Mouse (Mus musculus) heart, adult 8-10 months (tissue): Measurements from ENCODE around the gene Gtdc1. TPM values are rescaled to one million over a fixed set of nuclear protein-coding genes. Genes with fewer than 3 reads are reported as not detected.

Experiments used
- DNase-seq: peaks from one replicate; pipeline ENCODE4 v3.0.0; 2022; ENCODE audit warnings: low spot score
- total RNA-seq, 4 experiments: library from RNA; stranded (reverse); gene quantifications; 2 replicates each; pipeline ENCODE4 v1.2.4; 2022

The Gtdc1 gene
- total RNA-seq, 4 experiments from 2014 or later: 16.5 to 21.4 (median 18.4) TPM

- DNase-seq: no peak
These were observed 336.6 kb downstream of the Gtdc1 start for GRCm38 (mm10) chr2:44590881-44591280.

DNA sequence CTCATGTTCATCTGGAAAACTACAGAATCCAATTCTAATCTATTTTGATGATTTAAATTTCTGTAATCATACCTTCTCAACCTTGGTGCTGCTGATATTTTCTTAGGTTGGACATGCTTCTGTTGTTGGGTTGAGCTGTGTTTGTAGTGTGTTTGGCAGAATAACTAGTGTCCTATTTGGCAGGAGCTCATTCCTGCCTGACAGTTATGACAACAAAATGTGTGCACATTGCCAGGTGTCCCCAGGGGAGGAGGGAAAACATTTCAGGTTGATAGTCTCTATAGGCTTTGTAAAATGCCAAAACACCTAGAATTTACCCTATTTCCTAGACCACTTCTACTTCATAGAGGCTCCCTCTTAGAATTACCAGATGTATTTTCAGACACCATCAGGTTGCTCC is 343.4 kb downstream of the Gtdc1 start:
- DNase-seq: no peak

DNA sequence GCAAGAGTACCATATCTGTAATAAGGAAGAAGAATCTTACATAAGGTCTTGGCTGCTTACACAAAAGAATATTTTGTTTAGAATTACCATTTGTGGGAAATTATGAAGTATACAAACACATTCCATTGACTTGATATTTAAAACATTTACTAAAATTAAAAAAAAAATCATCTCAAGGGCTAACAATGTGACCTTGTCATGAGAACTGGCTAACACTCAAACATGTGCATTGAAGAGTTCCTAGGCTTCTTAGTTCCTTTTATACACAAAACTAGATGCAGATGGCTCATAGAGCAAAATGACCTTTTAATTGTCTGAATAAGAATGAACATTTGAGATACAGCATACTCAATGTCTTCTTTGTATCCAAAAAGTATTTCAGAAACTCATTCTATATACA is 344.0 kb downstream of the Gtdc1 start:
- DNase-seq: no peak

DNA sequence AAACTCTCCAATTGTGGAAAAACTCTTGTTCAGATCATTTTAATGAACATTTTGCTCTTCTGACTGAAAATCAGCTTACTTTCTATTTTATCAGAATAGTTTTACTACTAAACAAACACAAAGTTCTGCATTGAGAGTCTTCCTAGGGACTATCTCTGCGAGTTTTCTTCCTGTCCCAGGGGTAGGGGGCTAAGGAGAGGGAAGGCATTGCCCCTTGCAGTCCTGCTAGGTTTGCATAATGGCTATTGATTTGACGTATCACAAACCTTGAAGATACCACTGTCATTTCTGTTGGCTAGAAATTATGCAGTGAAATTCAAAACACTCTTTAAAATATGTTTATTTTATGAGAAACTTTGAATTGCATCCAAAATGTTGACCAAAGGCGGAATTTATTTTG is 355.6 kb downstream of the Gtdc1 start:
- no peak for DNase-seq

DNA sequence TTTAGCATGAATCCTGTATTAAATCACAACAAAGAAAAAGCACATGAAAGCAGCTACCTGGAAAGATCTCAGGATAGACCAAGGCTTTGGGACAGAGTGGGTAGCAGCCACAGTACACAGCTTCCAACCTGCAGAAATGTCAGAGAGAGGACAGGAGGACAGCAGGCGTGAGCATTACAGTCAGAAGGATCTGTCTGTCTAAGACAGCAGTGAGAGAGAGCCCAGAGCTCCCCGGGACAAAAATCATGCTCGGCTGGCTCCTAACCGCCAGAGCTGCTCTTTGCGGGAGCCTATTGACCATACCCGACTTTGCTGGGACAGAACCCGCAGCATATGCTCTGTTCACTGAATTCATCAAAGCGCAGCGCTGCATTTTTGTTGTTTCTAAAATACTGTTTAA is 356.3 kb downstream of the Gtdc1 start:
- no peak for DNase-seq

- DNase-seq: no peak
These were observed 358.1 kb downstream of the Gtdc1 start for GRCm38 (mm10) chr2:44569140-44569952.

GRCm38 (mm10) chr2:44564776-44565692 is 362.4 kb downstream of the Gtdc1 start:
- no peak for DNase-seq

DNA sequence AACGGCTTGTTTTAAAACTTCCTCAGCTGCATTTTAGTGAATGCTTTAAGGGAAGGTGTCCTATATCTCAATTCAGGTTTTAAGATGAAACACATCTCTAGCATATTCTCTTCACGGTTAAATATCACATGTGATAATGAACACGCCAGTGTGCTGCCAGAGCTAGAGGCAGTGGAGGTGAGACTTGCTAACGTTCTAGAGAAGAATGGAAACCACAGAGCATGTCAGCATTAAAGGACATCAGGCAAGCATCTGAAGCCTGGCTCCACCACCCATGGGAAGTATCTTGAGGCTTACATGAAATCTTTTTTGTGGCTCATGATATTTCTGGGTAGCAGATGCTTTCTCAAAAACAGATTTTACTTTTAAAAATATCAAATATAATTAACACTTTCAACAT is 365.7 kb downstream of the Gtdc1 start:
- no peak for DNase-seq

DNA sequence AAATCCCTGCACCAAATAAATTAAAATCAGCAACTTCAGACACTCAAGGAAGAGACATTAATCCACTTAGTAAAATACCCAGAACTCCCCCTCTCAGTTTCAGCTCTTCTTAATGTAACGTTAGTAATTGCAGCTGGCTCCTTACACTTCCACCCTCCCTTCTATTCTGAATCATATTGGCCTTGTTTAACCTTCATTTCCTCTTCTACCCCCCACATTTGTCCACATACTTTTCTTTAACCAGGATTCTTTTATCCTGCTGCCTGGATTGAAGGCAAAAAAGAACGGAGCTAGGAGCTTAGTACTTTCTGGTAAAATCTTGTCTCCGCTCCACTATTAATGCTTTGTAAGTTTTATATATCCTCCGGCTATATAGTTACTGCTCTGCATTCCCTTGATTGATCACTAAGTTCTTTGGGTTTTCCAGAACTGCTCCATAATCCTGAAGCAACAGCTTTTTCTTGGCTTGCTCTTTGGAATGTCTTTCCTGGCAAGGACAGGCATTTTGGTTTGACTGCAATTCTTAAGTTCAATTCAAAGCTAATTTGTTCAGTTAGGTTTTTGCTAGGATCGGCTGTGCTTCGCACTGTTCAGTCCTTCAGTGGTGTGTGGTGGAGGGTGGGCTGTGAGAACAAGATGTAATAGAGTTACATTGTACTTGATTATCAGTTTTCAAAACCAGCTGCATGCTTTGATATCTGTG is 368.1 kb downstream of the Gtdc1 start:
- no peak for DNase-seq

- DNase-seq: no peak
These were observed 369.7 kb downstream of the Gtdc1 start for GRCm38 (mm10) chr2:44557669-44558281.

GRCm38 (mm10) chr2:44556861-44557592 is 370.4 kb downstream of the Gtdc1 start:
- DNase-seq: no peak

- no peak for DNase-seq
These were observed 372.7 kb downstream of the Gtdc1 start for GRCm38 (mm10) chr2:44554716-44555115.

DNA sequence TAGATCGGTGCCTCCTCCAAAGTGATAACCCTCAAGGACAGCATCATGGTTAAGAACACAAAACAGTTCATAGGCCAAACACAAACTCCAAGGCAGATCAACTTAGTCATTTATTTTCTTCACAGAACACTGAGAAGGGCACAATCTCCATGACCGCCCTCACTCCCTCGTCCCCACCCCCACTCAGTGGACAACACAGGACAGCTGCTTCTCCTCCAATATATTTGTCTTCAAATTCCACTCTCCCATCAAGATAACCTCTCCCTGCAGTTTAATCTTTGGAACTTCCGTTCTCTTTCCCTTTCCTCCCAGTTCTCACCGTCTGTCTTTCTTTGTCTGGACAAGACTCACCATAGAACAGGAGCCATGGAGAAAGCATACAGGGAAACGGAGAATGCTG is 378.1 kb downstream of the Gtdc1 start:
- no peak for DNase-seq

- DNase-seq: no peak
These were observed 384.7 kb downstream of the Gtdc1 start for GRCm38 (mm10) chr2:44542775-44543174.

GRCm38 (mm10) chr2:44541726-44542125 is 385.7 kb downstream of the Gtdc1 start:
- no peak for DNase-seq

GRCm38 (mm10) chr2:44540881-44541280 is 386.6 kb downstream of the Gtdc1 start:
- no peak for DNase-seq

DNA sequence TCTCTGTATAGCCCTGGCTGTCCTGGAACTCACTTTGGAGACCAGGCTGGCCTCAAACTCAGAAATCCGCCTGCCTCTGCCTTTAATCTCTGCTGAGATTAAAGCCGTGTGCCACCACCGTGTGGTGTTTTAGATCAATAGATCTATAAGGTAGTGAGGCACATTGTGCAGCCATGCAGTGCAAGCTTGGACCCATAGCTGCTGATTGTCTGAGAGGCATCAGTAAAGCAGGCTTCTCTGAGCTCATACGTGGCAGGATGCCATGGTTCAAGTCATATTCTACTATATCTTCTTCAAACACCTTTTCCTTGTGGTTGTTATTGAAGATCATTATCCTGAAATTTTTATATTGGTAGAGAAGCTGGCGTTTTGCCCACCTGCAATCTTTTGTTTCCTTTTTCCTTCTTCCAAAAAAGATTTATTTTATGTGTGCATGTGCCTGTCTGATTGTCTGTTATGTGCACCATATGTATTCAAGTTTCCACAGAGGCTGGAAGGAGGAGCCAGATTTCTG is 388.3 kb downstream of the Gtdc1 start:
- no peak for DNase-seq

DNA sequence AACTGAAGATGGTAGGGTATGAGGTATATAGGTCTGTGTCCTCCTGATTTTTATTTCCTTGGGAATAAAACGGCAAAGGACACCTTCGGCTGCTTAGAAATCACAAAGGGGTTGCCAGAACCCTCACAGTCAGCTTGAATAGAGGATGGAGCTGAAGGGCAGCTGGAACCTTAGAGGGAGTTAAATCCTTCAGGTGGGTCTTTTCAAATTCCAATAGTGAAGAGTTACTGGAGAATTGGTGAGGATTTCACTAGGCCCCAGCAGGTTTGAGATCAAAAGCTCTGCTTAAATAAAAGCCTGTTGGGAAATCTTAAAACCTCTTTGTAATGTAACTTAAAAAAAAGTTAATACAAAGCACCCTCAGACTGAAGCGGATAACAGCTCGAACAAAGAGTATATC is 389.3 kb downstream of the Gtdc1 start:
- no peak for DNase-seq

GRCm38 (mm10) chr2:44535760-44536159 is 391.7 kb downstream of the Gtdc1 start:
- DNase-seq: peak; percentile 58

GRCm38 (mm10) chr2:44535136-44535675 is 392.3 kb downstream of the Gtdc1 start:
- no peak for DNase-seq
